Mouse (Mus musculus) embryo, embryonic 10.5 days (tissue): Measurements from ENCODE around the gene Plxdc2.
"Not testable (repeated sequence)": the region's sequence is repeated elsewhere in the genome, so short reads cannot be mapped to it uniquely, and the experiment has no call there.

ENCODE experiments used
- DNase-seq: peaks from one replicate; pipeline ENCODE4 v3.0.0-alpha.2; 2015; ENCODE audit warnings: low spot score

Plxdc2 gene

GRCm38 (mm10) chr2:16749302-16749909 lies 393.3 kb downstream of the Plxdc2 start:
- no peak for DNase-seq

GRCm38 (mm10) chr2:16757158-16757557 lies 401.1 kb downstream of the Plxdc2 start:
- no peak for DNase-seq

- DNase-seq: no peak
These were observed 403.7 kb downstream of the Plxdc2 start for GRCm38 (mm10) chr2:16759766-16760165.

GRCm38 (mm10) chr2:16769149-16769548 lies 413.0 kb downstream of the Plxdc2 start:
- DNase-seq: not testable (repeated sequence)

GRCm38 (mm10) chr2:16773398-16774113 lies 417.5 kb downstream of the Plxdc2 start:
- DNase-seq: peak; percentile 40

- peak; percentile 9 for DNase-seq
These were observed 418.0 kb downstream of the Plxdc2 start for GRCm38 (mm10) chr2:16774114-16774433.

GRCm38 (mm10) chr2:16795283-16795682 lies 439.2 kb downstream of the Plxdc2 start:
- no peak for DNase-seq
